Mouse (Mus musculus): ENCODE data around the gene Rnpepl1. TPM values are rescaled to one million over a fixed set of nuclear protein-coding genes. Genes with fewer than 3 reads are reported as not detected.

Rnpepl1 gene
- polyA plus RNA-seq, 1 experiment from 2014 or later: 37.9 TPM

- no peaks in the 10 kb centered on the region for H3K9me3 ChIP-seq (replicated peaks)
- H3K27me3 ChIP-seq: no peaks in the 10 kb centered on the region
- no peaks in the 10 kb centered on the region for H3K36me3 ChIP-seq
- no peak for ATAC-seq (replicated peaks; ENCODE audit: low FRiP score)
- 64% methylated on average over 5 of the region's 5 CpGs for WGBS
- H3K27ac ChIP-seq: no peak overlapping the region
- no peak overlapping the region for H3K9ac ChIP-seq
- H3K4me1 ChIP-seq: peaks cover 27% of the 10 kb centered on the region
- H3K4me2 ChIP-seq: no peak overlapping the region
- H3K4me3 ChIP-seq (replicated peaks): no peak overlapping the region
Measured at GRCm38 (mm10) chr1:92880101-92880500, 30.5 kb upstream of the Rnpepl1 start.

- peaks cover 16% of the 10 kb centered on the region for H3K4me1 ChIP-seq
- H3K27ac ChIP-seq: no peak overlapping the region
- no peaks in the 10 kb centered on the region for H3K9me3 ChIP-seq (replicated peaks)
- ATAC-seq (replicated peaks; ENCODE audit: low FRiP score): no peak
- no peak overlapping the region for H3K4me3 ChIP-seq (replicated peaks)
- 88% methylated on average over 6 of the region's 6 CpGs for WGBS
- H3K9ac ChIP-seq: no peak overlapping the region
- no peaks in the 10 kb centered on the region for H3K36me3 ChIP-seq
- no peak overlapping the region for H3K4me2 ChIP-seq
- no peaks in the 10 kb centered on the region for H3K27me3 ChIP-seq
Measured at GRCm38 (mm10) chr1:92881982-92882381, 28.6 kb upstream of the Rnpepl1 start.

- no peaks in the 10 kb centered on the region for H3K27me3 ChIP-seq
- 76% methylated on average over 7 of the region's 7 CpGs for WGBS
- H3K27ac ChIP-seq: no peak overlapping the region
- no peaks in the 10 kb centered on the region for H3K4me1 ChIP-seq
- ATAC-seq (replicated peaks; ENCODE audit: low FRiP score): no peak
- no peak overlapping the region for H3K4me3 ChIP-seq (replicated peaks)
- H3K4me2 ChIP-seq: no peak overlapping the region
- H3K9me3 ChIP-seq (replicated peaks): no peaks in the 10 kb centered on the region
- no peaks in the 10 kb centered on the region for H3K36me3 ChIP-seq
- no peak overlapping the region for H3K9ac ChIP-seq
Measured at GRCm38 (mm10) chr1:92888901-92889655, 21.5 kb upstream of the Rnpepl1 start.

- no peak overlapping the region for H3K4me2 ChIP-seq
- no peaks in the 10 kb centered on the region for H3K27me3 ChIP-seq
- no peak overlapping the region for H3K9ac ChIP-seq
- no peak overlapping the region for H3K27ac ChIP-seq
- no peak for ATAC-seq (replicated peaks; ENCODE audit: low FRiP score)
- WGBS: 69% methylated on average over 3 of the region's 3 CpGs
- H3K4me3 ChIP-seq (replicated peaks): no peak overlapping the region
- no peaks in the 10 kb centered on the region for H3K9me3 ChIP-seq (replicated peaks)
- no peaks in the 10 kb centered on the region for H3K4me1 ChIP-seq
- H3K36me3 ChIP-seq: no peaks in the 10 kb centered on the region
Measured at GRCm38 (mm10) chr1:92892791-92893190, 17.8 kb upstream of the Rnpepl1 start.

- Histone ChIP-seq H3K36me3 (no peaks in the 10 kb centered on the region), H3K4me3 (replicated peaks) (no peak overlapping the region), H3K9me3 (replicated peaks) (no peaks in the 10 kb centered on the region), H3K4me2 (no peak overlapping the region), H3K27me3 (no peaks in the 10 kb centered on the region), H3K9ac (no peak overlapping the region), H3K4me1 (no peaks in the 10 kb centered on the region), H3K27ac (no peak overlapping the region)
- ATAC-seq (replicated peaks; ENCODE audit: low FRiP score): no peak
- WGBS: 58% methylated on average over 3 of the region's 3 CpGs
Measured at GRCm38 (mm10) chr1:92893896-92894295, 16.7 kb upstream of the Rnpepl1 start.

GRCm38 (mm10) chr1:92895089-92895488 is 15.5 kb upstream of the Rnpepl1 start:
- Histone ChIP-seq H3K27me3 (0 out of 2 replicates have a peak, but pooled peaks cover 7% of the 10 kb centered on the region), H3K4me3 (replicated peaks) (no peak overlapping the region), H3K9me3 (replicated peaks) (no peaks in the 10 kb centered on the region), H3K4me1 (no peaks in the 10 kb centered on the region), H3K4me2 (no peak overlapping the region), H3K36me3 (no peaks in the 10 kb centered on the region), H3K9ac (no peak overlapping the region), H3K27ac (no peak overlapping the region)
- WGBS: 10% methylated on average over 3 of the region's 3 CpGs
- ATAC-seq (replicated peaks; ENCODE audit: low FRiP score): peak; percentile 83

- H3K9ac ChIP-seq: peak within 1 kb of the TSS; percentile 35; the same call in 1 of the 2 replicates
- ATAC-seq (replicated peaks; ENCODE audit: low FRiP score): peak; percentile 61
Measured at GRCm38 (mm10) chr1:92902786-92903185, 7.8 kb upstream of the Rnpepl1 start, which contains the start of gene Ankmy1. Ankmy1 (minus strand) TSS chr1:92902906.

GRCm38 (mm10) chr1:92903627-92904026 is 7.0 kb upstream of the Rnpepl1 start:
- no peak overlapping the region for H3K4me3 ChIP-seq (replicated peaks)
- H3K9me3 ChIP-seq (replicated peaks): no peaks in the 10 kb centered on the region
- peaks cover 25% of the 10 kb centered on the region for H3K4me1 ChIP-seq
- H3K36me3 ChIP-seq: no peaks in the 10 kb centered on the region
- 70% methylated on average over 4 of the region's 4 CpGs for WGBS
- no peak overlapping the region for H3K4me2 ChIP-seq
- ATAC-seq (replicated peaks; ENCODE audit: low FRiP score): no peak
- no peak overlapping the region for H3K9ac ChIP-seq
- no peak overlapping the region for H3K27ac ChIP-seq
- peaks cover 16% of the 10 kb centered on the region; the same call in 1 of the 2 replicates for H3K27me3 ChIP-seq

More at GRCm38 (mm10) chr1:92902786-92903185, 7.8 kb upstream of the Rnpepl1 start, which contains the start of gene Ankmy1:
- Histone ChIP-seq H3K4me1 (peaks cover 21% of the 10 kb centered on the region), H3K27ac (no peak within 1 kb of the TSS), H3K27me3 (peaks cover 16% of the 10 kb centered on the region; the same call in 1 of the 2 replicates), H3K4me2 (peak within 1 kb of the TSS; percentile 65), H3K9me3 (replicated peaks) (no peaks in the 10 kb centered on the region), H3K4me3 (replicated peaks) (peak within 1 kb of the TSS; percentile 31), H3K36me3 (no peaks in the 10 kb centered on the region)
- under 1% methylated on average over 15 of the region's 15 CpGs for WGBS

- WGBS: 95% methylated on average over 2 of the region's 2 CpGs
Measured at GRCm38 (mm10) chr1:92905703-92906310, 4.8 kb upstream of the Rnpepl1 start.

GRCm38 (mm10) chr1:92906779-92907631 is 3.6 kb upstream of the Rnpepl1 start, which contains the start of gene Dusp28:
Dusp28 (plus strand) TSS chr1:92906981.
- no peaks in the 10 kb centered on the region for H3K9me3 ChIP-seq (replicated peaks)
- H3K9ac ChIP-seq: peak within 1 kb of the TSS; percentile 76
- WGBS: under 1% methylated on average over 75 of the region's 81 CpGs
- peaks cover 44% of the 10 kb centered on the region for H3K4me1 ChIP-seq
- H3K27ac ChIP-seq: peak within 1 kb of the TSS; percentile 92
- H3K4me3 ChIP-seq (replicated peaks): peak within 1 kb of the TSS; percentile 70
- H3K4me2 ChIP-seq: peak within 1 kb of the TSS; percentile 78
- H3K36me3 ChIP-seq: no peaks in the 10 kb centered on the region
- peak; percentile 92 for ATAC-seq (replicated peaks; ENCODE audit: low FRiP score)
- no peaks in the 10 kb centered on the region for H3K27me3 ChIP-seq

More at GRCm38 (mm10) chr1:92905703-92906310, 4.8 kb upstream of the Rnpepl1 start:
- Histone ChIP-seq H3K4me3 (replicated peaks) (no peak overlapping the region), H3K9me3 (replicated peaks) (no peaks in the 10 kb centered on the region), H3K4me2 (no peak overlapping the region), H3K27me3 (peaks cover 8% of the 10 kb centered on the region; the same call in 1 of the 2 replicates), H3K9ac (no peak overlapping the region), H3K27ac (no peak overlapping the region), H3K4me1 (peaks cover 34% of the 10 kb centered on the region), H3K36me3 (no peaks in the 10 kb centered on the region)
- no peak for ATAC-seq (replicated peaks; ENCODE audit: low FRiP score)

- Histone ChIP-seq H3K4me1 (peaks cover 45% of the 10 kb centered on the region), H3K9ac (peak overlapping the region; percentile 76), H3K27ac (peak overlapping the region; percentile 92), H3K9me3 (replicated peaks) (no peaks in the 10 kb centered on the region), H3K4me2 (peak overlapping the region; percentile 78), H3K27me3 (no peaks in the 10 kb centered on the region), H3K36me3 (no peaks in the 10 kb centered on the region), H3K4me3 (replicated peaks) (peak overlapping the region; percentile 70)
- ATAC-seq (replicated peaks; ENCODE audit: low FRiP score): no peak
- 48% methylated on average over 20 of the region's 20 CpGs for WGBS
Measured at GRCm38 (mm10) chr1:92907632-92908360, 2.8 kb upstream of the Rnpepl1 start.

Data from kidney, embryonic 15.5 days (tissue).